Mouse (Mus musculus) myocyte (in vitro differentiated cells): ENCODE measurements around the gene Arpc5. TPM values are rescaled to one million over a fixed set of nuclear protein-coding genes. Genes with fewer than 3 reads are reported as not detected.

Source experiments
- H3K27me3 ChIP-seq: one replicate; pipeline ENCODE4 v1.6.1; 2011; ENCODE audit not compliant: control insufficient read depth, insufficient read depth, insufficient read length
- H3K36me3 ChIP-seq: one replicate; pipeline ENCODE4 v1.6.1; 2011; ENCODE audit not compliant: control insufficient read depth, insufficient read depth
- H3K4me2 ChIP-seq: one replicate; pipeline ENCODE4 v1.6.1; 2011; ENCODE audit warnings: low read depth, control low read depth
- H3K4me3 ChIP-seq: one replicate; pipeline ENCODE4 v1.5.1; 2011; ENCODE audit warnings: mild to moderate bottlenecking, control low read depth, moderate library complexity
- H3K79me2 ChIP-seq: one replicate; pipeline ENCODE4 v1.6.1; 2011; ENCODE audit not compliant: control insufficient read depth, insufficient read depth
- H3ac ChIP-seq: one replicate; pipeline ENCODE4 v1.6.1; 2011; ENCODE audit not compliant: control insufficient read depth, insufficient read length
- CEBPB ChIP-seq: IDR thresholded peaks from 2 replicates; pipeline ENCODE4 v1.6.1; 2011; ENCODE audit warnings: mild to moderate bottlenecking, moderate library complexity; ENCODE audit not compliant: poor library complexity, insufficient read depth, severe bottlenecking
- E2F4 ChIP-seq: IDR thresholded peaks from one replicate; pipeline ENCODE4 v1.6.1; 2011; ENCODE audit warnings: mild to moderate bottlenecking, control low read depth, moderate library complexity; ENCODE audit not compliant: insufficient read depth
- MAX ChIP-seq: IDR thresholded peaks from one replicate; pipeline ENCODE4 v1.6.1; 2011; ENCODE audit warnings: low read depth, mild to moderate bottlenecking, control low read depth
- MYOD1 ChIP-seq, 3 experiments: IDR thresholded peaks; one replicate each; pipeline ENCODE4 v1.6.1; 2011; ENCODE audit warnings: control low read depth in 2 of 3, low read depth in 2 of 3, mild to moderate bottlenecking in 2 of 3, moderate library complexity in 1 of 3; ENCODE audit not compliant: insufficient read length in 2 of 3, control insufficient read depth in 1 of 3
- MYOG ChIP-seq, 3 experiments: IDR thresholded peaks; one replicate each; pipeline ENCODE4 v1.6.1; 2011; ENCODE audit warnings: control low read depth in 2 of 3, low read depth in 2 of 3, mild to moderate bottlenecking in 2 of 3; ENCODE audit not compliant: insufficient read length in 2 of 3, control insufficient read depth in 1 of 3, insufficient read depth in 1 of 3
- POLR2A ChIP-seq: IDR thresholded peaks from one replicate; pipeline ENCODE4 v1.6.1; 2011; ENCODE audit warnings: low read depth, mild to moderate bottlenecking, control low read depth, moderate library complexity; ENCODE audit not compliant: insufficient read length
- POLR2AphosphoS2 ChIP-seq: IDR thresholded peaks from one replicate; pipeline ENCODE4 v1.6.1; 2011; ENCODE audit warnings: low read depth, control low read depth; ENCODE audit not compliant: insufficient read length
- REST ChIP-seq: IDR thresholded peaks from one replicate; pipeline ENCODE4 v1.6.1; 2011; ENCODE audit warnings: mild to moderate bottlenecking, control low read depth, moderate library complexity; ENCODE audit not compliant: insufficient read depth, insufficient read length
- SRF ChIP-seq: IDR thresholded peaks from one replicate; pipeline ENCODE4 v1.6.1; 2011; ENCODE audit warnings: low read depth; ENCODE audit not compliant: control insufficient read depth, insufficient read length
- TCF12 ChIP-seq: IDR thresholded peaks from one replicate; pipeline ENCODE4 v1.6.1; 2011; ENCODE audit warnings: mild to moderate bottlenecking, control low read depth; ENCODE audit not compliant: poor library complexity, insufficient read depth, severe bottlenecking
- TCF3 ChIP-seq: IDR thresholded peaks from one replicate; pipeline ENCODE4 v1.6.1; 2011; ENCODE audit warnings: low read depth, control low read depth; ENCODE audit not compliant: insufficient read length
- USF1 ChIP-seq: IDR thresholded peaks from one replicate; pipeline ENCODE4 v1.6.1; 2011; ENCODE audit warnings: low read depth, mild to moderate bottlenecking, control low read depth, moderate library complexity
- polyA plus RNA-seq: library from polyadenylated mRNA; unstranded; fragments of >200 nt; fragmentation: generic; extraction: Trizol; gene quantifications from one replicate; pipeline ENCODE4 v1.2.1, GENCODE M21; 2012; ENCODE audit warnings: missing spikeins

The Arpc5 gene
- polyA plus RNA-seq, 1 experiment: 44.7 TPM

DNA sequence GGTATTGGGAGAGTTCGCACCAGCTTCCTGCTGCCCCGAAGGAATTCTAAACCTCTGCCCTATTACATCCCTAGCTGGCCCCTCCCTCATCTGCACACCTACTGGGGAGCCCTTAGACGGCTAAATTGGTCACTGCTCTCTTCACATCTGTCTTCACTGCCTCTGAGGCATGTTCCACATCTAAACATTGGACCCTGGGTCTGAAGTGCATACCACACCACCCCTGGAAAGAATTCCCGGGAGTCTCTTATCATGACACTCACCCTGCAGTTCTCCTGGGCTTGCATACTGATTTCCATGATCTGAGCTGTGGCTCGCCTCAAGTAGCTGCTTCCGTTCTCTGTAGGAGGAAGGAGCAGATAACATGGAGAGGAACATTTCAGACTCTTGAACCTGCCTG, 24.5 kb downstream of the Arpc5 start:
- H3K79me2 ChIP-seq: no peaks in the 10 kb centered on the region
- H3K4me2 ChIP-seq: no peak overlapping the region
- H3K27me3 ChIP-seq: no peaks in the 10 kb centered on the region
- no peak overlapping the region for H3ac ChIP-seq
- H3K4me3 ChIP-seq: no peak overlapping the region
- TF ChIP-seq MAX: no peak
- H3K36me3 ChIP-seq: no peaks in the 10 kb centered on the region

DNA sequence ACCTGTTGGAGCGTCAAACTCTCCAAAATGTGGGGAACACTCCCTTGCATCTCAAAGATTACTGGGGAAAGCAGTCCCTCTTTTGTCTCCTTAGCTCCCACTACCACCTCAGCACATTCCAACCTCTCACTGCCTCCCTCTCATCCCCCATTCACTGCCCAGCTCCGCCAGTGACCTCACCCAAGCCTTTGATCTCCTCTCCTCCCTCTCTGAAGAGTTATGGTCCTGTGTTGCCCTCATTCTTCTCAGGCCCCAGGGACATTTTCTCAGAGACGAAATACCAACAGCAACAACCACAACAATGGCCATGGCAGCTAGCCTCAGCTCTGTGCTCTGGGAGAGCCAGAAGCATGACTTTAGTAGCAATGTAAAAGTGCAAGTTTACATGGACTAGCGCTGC, 24.9 kb downstream of the Arpc5 start:
- no peaks in the 10 kb centered on the region for H3K79me2 ChIP-seq
- H3ac ChIP-seq: no peak overlapping the region
- H3K4me2 ChIP-seq: no peak overlapping the region
- no peak overlapping the region for H3K4me3 ChIP-seq
- H3K36me3 ChIP-seq: no peaks in the 10 kb centered on the region
- no peaks in the 10 kb centered on the region for H3K27me3 ChIP-seq
- TF ChIP-seq CEBPB: no peak

DNA sequence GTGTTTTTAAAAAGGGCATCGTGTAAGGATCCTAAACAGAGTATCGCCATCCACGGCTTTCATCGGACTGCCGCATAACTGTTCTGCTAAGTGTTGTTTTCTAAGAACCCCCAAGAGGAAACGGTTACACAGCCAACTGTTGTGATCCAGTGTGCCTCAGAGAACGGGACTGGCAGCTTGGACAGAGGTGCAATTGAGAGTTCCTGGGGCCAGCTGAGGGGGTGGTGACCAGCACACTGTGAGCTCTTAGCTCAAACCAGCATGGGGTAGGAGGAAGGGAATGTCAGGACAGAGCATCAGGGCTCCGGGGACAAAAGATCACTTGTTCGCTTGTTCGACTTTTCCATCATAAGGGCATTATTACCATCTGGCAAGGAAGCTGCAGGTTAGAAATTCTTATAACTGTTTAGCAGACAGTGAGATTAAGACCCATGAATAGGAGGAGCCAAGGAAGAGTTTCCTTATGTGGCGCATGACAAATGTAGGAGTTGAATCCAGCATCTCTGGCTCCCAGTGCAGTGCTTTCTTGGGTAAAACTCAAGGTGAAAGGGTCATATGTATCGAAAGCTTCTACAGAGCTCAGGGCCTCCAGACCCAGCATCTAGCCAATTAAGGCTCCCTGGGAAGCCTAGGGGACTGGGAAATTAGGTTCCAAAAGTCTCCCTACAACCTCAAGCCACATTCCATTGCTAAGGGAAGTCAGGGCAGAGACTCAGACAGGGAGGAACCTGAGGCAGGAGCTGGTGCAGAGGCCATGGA, 26.6 kb downstream of the Arpc5 start:
- TF ChIP-seq MYOG (IDR thresholded peaks at IDR 0.05; ENCODE audit: control insufficient read depth in 1 of 3, insufficient read depth in 1 of 3, insufficient read length in 2 of 3, low read depth in 2 of 3): no peak
- no peak for TF ChIP-seq E2F4
- no peak for TF ChIP-seq MAX
- TF ChIP-seq POLR2AphosphoS2: no peak
- no peak for TF ChIP-seq CEBPB
- TF ChIP-seq USF1: no peak
- TF ChIP-seq SRF: no peak
- TF ChIP-seq POLR2A: no peak
- TF ChIP-seq TCF3: no peak
- Histone ChIP-seq H3K79me2 (no peaks in the 10 kb centered on the region), H3ac (no peak overlapping the region), H3K4me2 (no peak overlapping the region), H3K36me3 (no peaks in the 10 kb centered on the region), H3K4me3 (no peak overlapping the region), H3K27me3 (no peaks in the 10 kb centered on the region)

- Histone ChIP-seq H3K4me3 (no peak overlapping the region), H3K36me3 (no peaks in the 10 kb centered on the region), H3K79me2 (no peaks in the 10 kb centered on the region), H3K4me2 (no peak overlapping the region), H3K27me3 (no peaks in the 10 kb centered on the region), H3ac (no peak overlapping the region)
- TF ChIP-seq POLR2A (no peak), TCF3 (no peak), TCF12 (no peak), REST (no peak), POLR2AphosphoS2 (no peak), SRF (no peak), USF1 (no peak), E2F4 (no peak), MYOG (IDR thresholded peaks at IDR 0.05; ENCODE audit: control insufficient read depth in 1 of 3, insufficient read depth in 1 of 3, insufficient read length in 2 of 3, low read depth in 2 of 3) (no peak), CEBPB (no peak), MAX (no peak), MYOD1 (IDR thresholded peaks at IDR 0.05; ENCODE audit: control insufficient read depth in 1 of 3, insufficient read length in 2 of 3, low read depth in 2 of 3) (no peak)
Measured at GRCm38 (mm10) chr1:152793495-152794130, 27.3 kb downstream of the Arpc5 start.

- TF ChIP-seq TCF3 (no peak), TCF12 (no peak), POLR2A (no peak), CEBPB (no peak), MYOD1 (IDR thresholded peaks at IDR 0.05; ENCODE audit: control insufficient read depth in 1 of 3, insufficient read length in 2 of 3, low read depth in 2 of 3) (no peak), USF1 (no peak), REST (no peak), E2F4 (no peak), MAX (no peak), MYOG (IDR thresholded peaks at IDR 0.05; ENCODE audit: control insufficient read depth in 1 of 3, insufficient read depth in 1 of 3, insufficient read length in 2 of 3, low read depth in 2 of 3) (no peak), SRF (no peak), POLR2AphosphoS2 (no peak)
- Histone ChIP-seq H3K36me3 (no peaks in the 10 kb centered on the region), H3K4me2 (no peak overlapping the region), H3K79me2 (no peaks in the 10 kb centered on the region), H3ac (no peak overlapping the region), H3K27me3 (no peaks in the 10 kb centered on the region), H3K4me3 (no peak overlapping the region)
Measured at GRCm38 (mm10) chr1:152795688-152796255, 29.4 kb downstream of the Arpc5 start.
